Mouse (Mus musculus) small intestine, adult 2 months (tissue): ENCODE results near the gene Kirrel3.

Experiments used
- CTCF ChIP-seq: fragments of 200-500 bp; IDR thresholded peaks from 2 replicates; pipeline ENCODE4 v1.5.1; 2012; ENCODE audit warnings: low read depth, mild to moderate bottlenecking, control low read depth, inconsistent platforms, low read length, moderate library complexity, mixed read lengths; ENCODE audit not compliant: insufficient replicate concordance, insufficient read length; ENCODE audit errors: extremely low read depth
- POLR2A ChIP-seq: fragments of 200-500 bp; IDR thresholded peaks from 2 replicates; pipeline ENCODE4 v1.6.1; 2012; ENCODE audit warnings: low read depth, mild to moderate bottlenecking, control low read depth, inconsistent platforms, low read length, moderate library complexity

DNA sequence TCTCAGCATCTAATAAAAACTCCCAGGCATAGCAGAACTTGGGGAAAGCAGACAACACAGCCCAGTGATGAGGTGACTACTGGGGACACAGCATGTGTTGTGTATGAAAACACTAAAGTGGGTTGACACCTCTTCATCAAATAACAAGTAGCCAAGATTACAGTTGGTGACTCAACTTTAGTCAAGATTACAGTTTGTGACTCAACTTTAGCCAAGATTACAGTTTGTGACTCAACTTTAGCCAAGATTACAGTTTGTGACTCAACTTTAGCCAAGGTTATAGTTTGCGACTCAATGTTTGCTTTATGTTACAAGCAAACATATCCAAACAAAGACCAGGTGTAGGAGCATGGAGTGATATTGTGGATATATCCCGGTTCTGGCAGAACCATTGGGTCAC lies 7.2 kb upstream of the Kirrel3 start:
- no peak for TF ChIP-seq CTCF
- no peak for TF ChIP-seq POLR2A
